Mouse (Mus musculus): ENCODE measurements around the gene Tmem59l. TPM values are rescaled to one million over a fixed set of nuclear protein-coding genes. Genes with fewer than 3 reads are reported as not detected.

The Tmem59l gene
- polyA plus RNA-seq (2011; ENCODE audit: insufficient read depth, insufficient read length, low replicate concordance, missing spikeins), result 1.3 TPM in 1 of 2 replicates, not detected in the other

DNA sequence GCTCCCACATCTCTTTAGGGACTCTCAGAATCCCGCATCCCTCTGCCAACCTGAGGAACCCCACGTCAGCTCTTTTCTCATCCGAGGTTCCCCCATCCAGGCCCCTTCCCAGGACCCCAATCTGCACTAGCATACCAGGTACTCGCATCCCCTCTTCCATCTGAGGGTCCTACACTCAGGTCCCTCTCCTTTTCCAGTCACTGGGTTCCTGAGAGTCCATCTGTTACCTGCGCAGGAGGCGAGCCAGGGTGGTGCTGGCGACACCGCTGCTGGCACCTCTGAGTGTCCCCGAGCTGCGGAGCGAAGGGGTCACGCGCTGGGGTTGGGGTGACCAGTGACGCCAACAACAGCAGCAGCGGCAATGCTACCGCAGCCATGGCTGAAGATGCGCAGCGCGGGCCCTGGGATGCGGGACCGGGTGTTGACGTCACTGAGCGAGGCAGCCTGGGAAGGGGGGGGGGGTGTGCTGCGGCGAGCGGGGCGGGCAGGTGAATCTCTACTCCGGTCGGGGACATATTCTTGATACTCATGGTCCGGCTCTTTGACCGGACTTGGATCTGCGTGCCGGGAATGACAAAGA, at the start of gene Tmem59l:
Gene Tmem59l, minus strand, starts transcription at position 418 of the 580 bp plus-strand sequence.
- Histone ChIP-seq H3K27ac (ENCODE audit: control insufficient read depth, insufficient read depth, low read depth, low read length, poor library complexity) (no peak within 1 kb of the TSS), H3K4me1 (ENCODE audit: control insufficient read depth, insufficient read depth, low read length) (no peaks in the 10 kb centered on the region), H3K4me3 (replicated peaks; ENCODE audit: control insufficient read depth, low read depth, low read length) (no peak within 1 kb of the TSS)
- WGBS, result 40% methylated on average over 33 of the region's 33 CpGs
- no peak for TF ChIP-seq CTCF (IDR thresholded peaks at IDR 0.05; ENCODE audit: control insufficient read depth, insufficient read depth, low read length)

DNA sequence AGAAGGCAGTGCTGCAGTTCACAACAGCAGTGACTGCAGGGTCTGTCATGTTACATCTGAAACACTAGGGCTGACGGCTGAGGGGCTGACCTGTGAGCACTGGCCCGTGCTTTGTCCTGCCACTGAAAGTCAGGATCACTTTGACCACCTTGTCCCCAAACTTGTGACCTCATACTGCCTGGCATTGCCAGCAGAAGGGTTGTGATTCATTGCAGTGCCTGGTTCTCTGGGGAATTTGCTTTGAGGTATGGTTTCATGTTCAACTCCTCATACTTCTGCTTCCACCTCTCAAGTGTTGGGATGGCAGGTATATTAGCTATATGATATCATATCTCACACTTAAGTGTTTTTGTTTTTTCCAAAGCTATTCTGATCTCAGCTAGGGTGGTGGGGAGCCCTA, 48.5 kb upstream of the Tmem59l start:
- H3K4me1 ChIP-seq (ENCODE audit: control insufficient read depth, insufficient read depth, low read length), result peaks cover 4% of the 10 kb centered on the region; the same call in 1 of the 2 replicates
- WGBS, result 90% methylated on average over 2 of the region's 2 CpGs
- no peak overlapping the region for H3K4me3 ChIP-seq (replicated peaks; ENCODE audit: control insufficient read depth, low read depth, low read length)
- TF ChIP-seq POLR2A (IDR thresholded peaks at IDR 0.05; ENCODE audit: borderline replicate concordance, control insufficient read depth, low read depth, low read length) (no peak), CTCF (IDR thresholded peaks at IDR 0.05; ENCODE audit: control insufficient read depth, insufficient read depth, low read length) (no peak)
- H3K27ac ChIP-seq (ENCODE audit: control insufficient read depth, insufficient read depth, low read depth, low read length, poor library complexity), result no peak overlapping the region

DNA sequence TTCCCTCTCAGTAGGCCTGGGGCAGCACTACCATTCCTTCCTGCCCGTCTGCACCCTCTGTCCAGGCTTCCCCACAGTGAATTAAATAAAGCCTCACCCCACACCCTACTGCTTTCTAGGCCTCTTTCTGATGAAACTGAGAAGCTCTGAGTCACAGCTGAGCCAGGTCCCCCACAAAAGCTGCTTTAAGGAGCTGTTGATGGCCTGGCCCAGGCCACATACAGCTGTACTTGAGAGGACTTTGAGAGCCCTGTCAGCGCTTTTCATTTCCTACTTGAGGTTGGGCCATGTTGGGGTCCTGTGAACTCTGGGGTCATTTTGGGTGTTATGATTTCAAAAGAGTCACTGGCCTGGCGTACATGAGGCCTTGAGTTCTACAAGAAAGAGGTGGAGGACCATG, 48.1 kb upstream of the Tmem59l start:
- peaks cover under 1% of the 10 kb centered on the region; the same call in 1 of the 2 replicates for H3K4me1 ChIP-seq (ENCODE audit: control insufficient read depth, insufficient read depth, low read length)

DNA sequence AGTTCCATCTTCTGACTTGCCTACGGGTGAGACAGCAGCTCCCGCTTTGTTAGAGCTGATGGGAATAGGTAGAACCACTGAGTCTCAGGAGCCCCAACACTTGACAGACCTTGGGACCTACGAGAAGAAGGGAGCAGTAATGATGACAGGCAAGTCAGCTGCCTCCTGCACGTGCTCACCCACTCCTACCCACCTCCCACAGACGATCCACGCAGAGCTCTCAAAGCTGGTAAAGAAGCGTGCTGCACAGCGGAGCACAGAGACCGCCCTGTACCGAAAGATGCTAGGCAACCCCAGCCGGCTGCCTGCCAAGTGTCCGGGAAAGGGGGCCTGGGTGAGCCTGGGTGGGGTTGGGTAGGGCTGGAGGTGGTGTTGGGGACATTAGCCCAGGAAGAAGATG, 47.1 kb upstream of the Tmem59l start:
- 92% methylated on average over 12 of the region's 12 CpGs for WGBS
- TF ChIP-seq POLR2A (IDR thresholded peaks at IDR 0.05; ENCODE audit: borderline replicate concordance, control insufficient read depth, low read depth, low read length) (no peak), CTCF (IDR thresholded peaks at IDR 0.05; ENCODE audit: control insufficient read depth, insufficient read depth, low read length) (no peak)
- Histone ChIP-seq H3K4me3 (replicated peaks; ENCODE audit: control insufficient read depth, low read depth, low read length) (no peak overlapping the region), H3K27ac (ENCODE audit: control insufficient read depth, insufficient read depth, low read depth, low read length, poor library complexity) (no peak overlapping the region), H3K4me1 (ENCODE audit: control insufficient read depth, insufficient read depth, low read length) (no peaks in the 10 kb centered on the region; the same call in 1 of the 2 replicates)

More for the DNA sequence above, 48.1 kb upstream of the Tmem59l start:
- Histone ChIP-seq H3K4me3 (replicated peaks; ENCODE audit: control insufficient read depth, low read depth, low read length) (no peak overlapping the region), H3K27ac (ENCODE audit: control insufficient read depth, insufficient read depth, low read depth, low read length, poor library complexity) (no peak overlapping the region)
- WGBS, result 83% methylated on average over 3 of the region's 3 CpGs
- TF ChIP-seq POLR2A (IDR thresholded peaks at IDR 0.05; ENCODE audit: borderline replicate concordance, control insufficient read depth, low read depth, low read length) (no peak), CTCF (IDR thresholded peaks at IDR 0.05; ENCODE audit: control insufficient read depth, insufficient read depth, low read length) (no peak)

DNA sequence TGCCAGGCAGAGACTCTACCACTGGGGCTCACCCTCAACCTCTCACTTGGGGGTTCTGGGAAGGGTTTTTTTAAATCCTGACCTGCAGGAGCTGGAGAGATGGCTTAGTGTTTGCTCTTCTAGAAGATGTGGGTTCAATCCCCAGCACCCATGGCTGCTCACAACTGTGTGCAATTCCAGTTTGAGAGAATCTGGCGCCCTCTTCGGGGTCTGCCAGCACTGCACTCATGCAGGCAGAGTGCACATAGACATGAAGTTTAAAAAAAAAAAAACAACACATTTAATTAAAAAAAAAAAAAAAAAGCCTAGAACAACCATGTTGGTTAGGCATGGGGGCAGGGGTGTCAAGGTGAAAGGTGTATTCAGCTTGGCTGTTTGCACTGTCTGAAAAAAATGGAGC, 43.2 kb upstream of the Tmem59l start:
- TF ChIP-seq POLR2A (IDR thresholded peaks at IDR 0.05; ENCODE audit: borderline replicate concordance, control insufficient read depth, low read depth, low read length) (no peak), CTCF (IDR thresholded peaks at IDR 0.05; ENCODE audit: control insufficient read depth, insufficient read depth, low read length) (no peak; the same call in 1 of the 2 replicates)
- H3K4me3 ChIP-seq (replicated peaks; ENCODE audit: control insufficient read depth, low read depth, low read length), result no peak overlapping the region
- no peak overlapping the region for H3K27ac ChIP-seq (ENCODE audit: control insufficient read depth, insufficient read depth, low read depth, low read length, poor library complexity)
- peaks cover 5% of the 10 kb centered on the region for H3K4me1 ChIP-seq (ENCODE audit: control insufficient read depth, insufficient read depth, low read length)
- WGBS, result 85% methylated on average over 2 of the region's 2 CpGs

DNA sequence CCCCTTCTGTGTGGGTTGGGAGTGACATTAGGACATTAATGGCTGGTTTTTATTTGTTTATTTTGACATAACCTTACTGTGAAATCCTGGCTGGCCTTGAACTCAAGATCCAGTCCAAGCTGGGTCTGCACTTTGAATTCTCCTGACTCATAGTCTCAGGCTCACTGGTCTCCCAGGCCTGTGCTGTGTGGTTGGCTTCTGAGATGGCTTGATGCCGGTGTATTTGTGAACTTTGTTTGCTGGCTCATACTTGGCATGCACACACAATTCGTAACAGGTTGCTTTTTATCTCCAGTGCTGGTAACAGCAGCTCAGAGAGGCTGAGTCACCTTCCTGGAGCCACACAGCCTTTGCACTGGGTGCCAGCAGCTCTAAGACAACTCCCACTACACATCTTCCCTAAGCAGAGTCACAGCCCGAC, 42.6 kb upstream of the Tmem59l start:
- TF ChIP-seq CTCF (IDR thresholded peaks at IDR 0.05; ENCODE audit: control insufficient read depth, insufficient read depth, low read length) (no peak), POLR2A (IDR thresholded peaks at IDR 0.05; ENCODE audit: borderline replicate concordance, control insufficient read depth, low read depth, low read length) (no peak)
- Histone ChIP-seq H3K27ac (ENCODE audit: control insufficient read depth, insufficient read depth, low read depth, low read length, poor library complexity) (no peak overlapping the region), H3K4me3 (replicated peaks; ENCODE audit: control insufficient read depth, low read depth, low read length) (no peak overlapping the region), H3K4me1 (ENCODE audit: control insufficient read depth, insufficient read depth, low read length) (peaks cover 5% of the 10 kb centered on the region)
- WGBS, result 65% methylated on average over 3 of the region's 3 CpGs

DNA sequence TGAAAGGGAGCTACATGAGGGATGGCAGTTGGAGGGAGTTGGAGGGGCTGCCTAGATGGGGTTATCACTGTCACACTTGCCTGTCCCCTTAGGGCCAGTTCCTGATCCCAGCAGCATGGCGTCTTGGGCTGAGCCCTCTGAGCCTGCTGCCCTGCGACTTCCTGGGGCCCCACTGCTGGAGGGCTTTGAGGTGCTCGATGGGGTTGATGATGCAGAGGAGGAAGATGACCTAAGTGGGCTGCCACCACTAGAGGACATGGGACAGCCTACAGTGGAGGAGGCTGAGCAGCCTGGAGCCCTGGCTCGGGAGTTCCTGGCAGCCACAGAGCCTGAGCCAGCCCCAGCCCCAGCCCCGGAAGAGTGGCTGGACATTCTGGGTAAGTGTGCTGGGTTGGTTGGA, 42.1 kb upstream of the Tmem59l start:
- H3K4me3 ChIP-seq (replicated peaks; ENCODE audit: control insufficient read depth, low read depth, low read length), result no peak overlapping the region
- TF ChIP-seq POLR2A (IDR thresholded peaks at IDR 0.05; ENCODE audit: borderline replicate concordance, control insufficient read depth, low read depth, low read length), result no peak
- no peak for TF ChIP-seq CTCF (IDR thresholded peaks at IDR 0.05; ENCODE audit: control insufficient read depth, insufficient read depth, low read length)
- H3K27ac ChIP-seq (ENCODE audit: control insufficient read depth, insufficient read depth, low read depth, low read length, poor library complexity), result no peak overlapping the region
- 37% methylated on average over 5 of the region's 5 CpGs for WGBS
- peaks cover 5% of the 10 kb centered on the region for H3K4me1 ChIP-seq (ENCODE audit: control insufficient read depth, insufficient read depth, low read length)

DNA sequence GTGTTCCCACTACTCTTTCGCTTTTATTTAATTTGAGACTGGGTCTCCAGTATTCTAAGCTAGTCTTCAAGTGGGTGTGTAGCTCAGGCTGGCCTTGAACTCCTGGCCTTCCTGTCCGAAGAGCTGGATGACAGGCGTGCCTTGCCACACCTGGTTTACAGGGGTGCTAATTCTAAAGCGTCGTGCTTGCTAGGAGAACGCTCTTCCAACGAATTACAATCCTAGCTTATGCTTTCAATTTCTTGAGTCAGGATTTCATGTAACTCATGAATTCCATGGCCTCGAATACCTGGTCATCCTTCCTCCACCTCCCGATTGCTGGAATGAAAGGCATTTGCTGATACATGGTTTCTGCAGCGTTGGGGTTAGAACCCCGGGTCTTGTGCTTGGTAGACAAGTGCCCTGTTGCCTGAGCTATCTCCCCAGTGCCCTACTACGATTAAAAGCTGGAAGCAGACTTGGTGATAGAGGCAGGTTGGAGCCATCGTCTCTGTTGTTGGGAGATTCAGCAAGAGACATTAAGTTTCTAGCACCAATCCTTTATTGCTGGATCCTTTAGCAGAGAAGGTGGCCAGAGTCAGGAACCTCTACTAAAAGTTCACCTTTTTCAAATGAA, 41.1 kb upstream of the Tmem59l start:
- 12% methylated on average over 13 of the region's 13 CpGs for WGBS
- TF ChIP-seq CTCF (IDR thresholded peaks at IDR 0.05; ENCODE audit: control insufficient read depth, insufficient read depth, low read length) (no peak), POLR2A (IDR thresholded peaks at IDR 0.05; ENCODE audit: borderline replicate concordance, control insufficient read depth, low read depth, low read length) (no peak)
- H3K4me1 ChIP-seq (ENCODE audit: control insufficient read depth, insufficient read depth, low read length), result peaks cover 5% of the 10 kb centered on the region
- peak overlapping the region; percentile 88 for H3K4me3 ChIP-seq (replicated peaks; ENCODE audit: control insufficient read depth, low read depth, low read length)
- H3K27ac ChIP-seq (ENCODE audit: control insufficient read depth, insufficient read depth, low read depth, low read length, poor library complexity), result peak overlapping the region; percentile 87

All from bone marrow, adult 2 months (tissue).